Mouse (Mus musculus) spleen, adult 2 months (tissue): ENCODE measurements around the gene Fry.

Experiments
- CTCF ChIP-seq: fragments of 200-500 bp; IDR thresholded peaks from 2 replicates; pipeline ENCODE4 v1.5.1; 2011; ENCODE audit warnings: mild to moderate bottlenecking, inconsistent platforms; ENCODE audit not compliant: insufficient read depth, insufficient read length, insufficient replicate concordance; ENCODE audit errors: extremely low read depth
- POLR2A ChIP-seq: fragments of 200-500 bp; IDR thresholded peaks from 2 replicates; pipeline ENCODE4 v1.6.1; 2011; ENCODE audit warnings: low read depth, low read length, inconsistent platforms

- TF ChIP-seq CTCF = no peak
- TF ChIP-seq POLR2A = no peak
Measured at GRCm38 (mm10) chr5:150137772-150138451, 19.5 kb downstream of the Fry start.
